Mouse (Mus musculus) spleen, postnatal 14 days (tissue): ENCODE data around the gene Plppr4.

Source experiments
- DNase-seq, 2 experiments: peaks; one replicate each; pipeline ENCODE4 v3.0.0; 2021 to 2022; ENCODE audit warnings: low spot score in 2 of 2

Plppr4 gene

DNA sequence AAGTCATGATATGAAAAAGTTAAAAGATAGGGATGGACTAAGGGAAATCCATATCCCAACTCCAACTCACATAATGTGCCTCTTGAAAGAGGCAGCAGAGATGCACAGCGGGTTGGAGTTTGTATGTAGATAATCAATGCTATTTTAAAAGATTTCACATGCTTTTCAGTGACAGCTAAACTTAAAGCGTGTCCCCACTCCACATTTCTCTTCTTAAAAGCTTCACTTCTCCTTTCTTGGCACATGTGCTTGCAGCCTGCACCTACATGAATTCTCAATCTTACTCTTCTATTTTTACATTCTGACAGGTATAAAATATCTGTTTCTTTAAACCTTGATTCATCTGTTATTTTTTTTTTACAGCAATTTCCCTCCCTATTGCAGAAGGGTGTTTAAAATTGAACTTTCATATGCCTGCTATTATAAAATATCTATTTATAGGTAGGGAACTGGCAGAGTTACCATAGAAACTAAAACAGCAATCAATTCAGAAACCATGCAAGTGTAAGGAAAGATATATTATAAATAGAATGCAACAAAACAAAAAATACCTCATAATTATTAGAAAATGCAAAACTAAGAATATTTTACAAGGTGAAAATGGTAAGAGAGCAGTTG lies 66.3 kb downstream of the Plppr4 start:
- no peak for DNase-seq
